Mouse (Mus musculus) C3H10T1/2 (cell line): ENCODE data around the gene Gm10666. TPM values are rescaled to one million over a fixed set of nuclear protein-coding genes. Genes with fewer than 3 reads are reported as not detected.

Experiments
- polyA plus RNA-seq, 2 experiments: library from polyadenylated mRNA; unstranded; fragments of >200 nt; fragmentation: generic; extraction: Trizol; gene quantifications; one replicate each; pipeline ENCODE4 v1.2.1; 2012; ENCODE audit warnings: missing spikeins in 2 of 2

Gene Gm10666
- polyA plus RNA-seq, result not detected

DNA sequence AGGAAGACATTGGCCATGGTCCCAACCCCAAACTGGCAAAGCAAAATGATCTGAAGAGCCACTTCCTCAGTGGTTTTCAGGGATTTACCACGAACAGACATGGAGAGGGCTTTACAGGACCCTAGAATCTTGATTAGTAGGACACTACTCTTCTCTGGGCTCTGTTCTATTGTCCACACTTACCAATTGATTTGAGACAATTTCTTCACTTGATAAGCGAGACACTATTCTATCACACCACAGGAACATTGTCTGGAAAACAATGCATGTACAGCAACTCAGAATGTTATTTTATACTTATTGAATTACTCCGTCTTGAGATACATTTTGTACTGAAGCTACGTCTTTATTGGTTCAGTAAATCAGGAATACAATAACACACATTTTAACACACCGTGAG, at the start of gene Gm10666:
Gene Gm10666 (minus strand): TSS at position 101 of the 400 bp plus-strand sequence.

GRCm38 (mm10) chr7:22163935-22164334, 29.4 kb upstream of the Gm10666 start, which contains the start of gene Vmn1r142:
Gene Vmn1r142, minus strand, starts transcription at chr7:22164035.

DNA sequence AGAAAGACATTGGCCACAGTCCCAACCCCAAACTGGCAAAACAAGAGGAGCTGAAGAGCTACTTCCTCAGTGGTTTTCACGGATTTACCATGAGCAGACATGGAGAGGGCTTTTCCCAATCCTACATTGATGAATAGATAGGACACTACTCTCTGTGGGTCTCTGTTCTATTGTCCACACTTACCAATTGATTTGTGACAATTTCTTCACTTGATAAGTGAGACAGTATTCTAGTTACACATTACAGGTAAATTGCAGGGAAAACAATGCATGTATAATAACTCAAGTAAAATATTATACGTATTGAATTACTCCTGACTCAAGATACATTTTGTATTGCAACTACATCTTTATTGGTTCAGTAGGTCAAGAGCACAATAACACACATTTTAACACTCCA, 16.4 kb downstream of the Gm10666 start, which contains the start of gene Gm16451:
Gene Gm16451 (minus strand): TSS at position 101 of the 400 bp plus-strand sequence.

Other genes starting within 250 kb of the Gm10666 start
- gene Gm5891, start 213.4 kb downstream of the Gm10666 start, polyA plus RNA-seq, result not detected
- gene Vmn1r137, start 140.2 kb downstream of the Gm10666 start, polyA plus RNA-seq, result not detected
- gene Vmn1r138, start 105.8 kb downstream of the Gm10666 start, polyA plus RNA-seq, result not detected
- not detected for gene Gm6176, start 78.4 kb downstream of the Gm10666 start, polyA plus RNA-seq
- not detected for gene Vmn1r139, start 65.7 kb downstream of the Gm10666 start, polyA plus RNA-seq
- gene Gm16451, start 16.5 kb downstream of the Gm10666 start, polyA plus RNA-seq, result not detected
- gene Vmn1r142, start 29.3 kb upstream of the Gm10666 start, polyA plus RNA-seq, result not detected
- not detected for gene Vmn1r143, start 54.6 kb upstream of the Gm10666 start, polyA plus RNA-seq
- not detected for gene Gm8653, start 66.5 kb upstream of the Gm10666 start, polyA plus RNA-seq
- gene Gm8453, start 94.7 kb upstream of the Gm10666 start, polyA plus RNA-seq, result not detected
- gene Gm4187, start 195.0 kb upstream of the Gm10666 start, polyA plus RNA-seq, result not detected
- gene Gm8660, start 236.3 kb upstream of the Gm10666 start, polyA plus RNA-seq, result not detected